Mouse (Mus musculus): ENCODE measurements around the gene Cdk8. TPM values are rescaled to one million over a fixed set of nuclear protein-coding genes. Genes with fewer than 3 reads are reported as not detected.

The Cdk8 gene
- total and polyA plus RNA-seq, 3 experiments = 28.3 to 160 (median 67.0) TPM

- Histone ChIP-seq H3K9me3 (replicated peaks) (no peaks in the 10 kb centered on the region), H3K4me1 (ENCODE audit: insufficient read depth, low read depth, low read length) (no peaks in the 10 kb centered on the region), H3K4me3 (ENCODE audit: low read depth, low read length) (no peak overlapping the region)
Measured at GRCm38 (mm10) chr5:146190501-146191269, 40.3 kb upstream of the Cdk8 start.

GRCm38 (mm10) chr5:146193360-146193759, 37.7 kb upstream of the Cdk8 start:
- ATAC-seq (ENCODE audit: extremely low read depth, insufficient number of reproducible peaks, low FRiP score, poor library complexity, severe bottlenecking) = no peak
- no peak overlapping the region for H3K4me3 ChIP-seq (ENCODE audit: low read depth, low read length)

More at GRCm38 (mm10) chr5:146190501-146191269, 40.3 kb upstream of the Cdk8 start:
- no peak for DNase-seq (ENCODE audit: low spot score)
- Histone ChIP-seq H3K36me3 (replicated peaks) (no peaks in the 10 kb centered on the region), H3K27me3 (ENCODE audit: insufficient read depth, low read length) (no peaks in the 10 kb centered on the region; the same call in 1 of the 2 replicates)
- no peak for ATAC-seq (ENCODE audit: extremely low read depth, insufficient number of reproducible peaks, low FRiP score, poor library complexity, severe bottlenecking)
- TF ChIP-seq GATA1 (IDR thresholded peaks at IDR 0.05; ENCODE audit: borderline replicate concordance, low read length) (no peak), CTCF (IDR thresholded peaks at IDR 0.05; ENCODE audit: low read depth, low read length) (no peak), POLR2AphosphoS5 (IDR thresholded peaks at IDR 0.05; ENCODE audit: insufficient replicate concordance, low read depth, low read length) (no peak)

GRCm38 (mm10) chr5:146199073-146199472, 32.0 kb upstream of the Cdk8 start:
- Histone ChIP-seq H3K27me3 (ENCODE audit: insufficient read depth, low read length) (no peaks in the 10 kb centered on the region), H3K4me3 (ENCODE audit: low read depth, low read length) (no peak overlapping the region), H3K36me3 (replicated peaks) (peaks cover 15% of the 10 kb centered on the region), H3K4me1 (ENCODE audit: insufficient read depth, low read depth, low read length) (no peaks in the 10 kb centered on the region), H3K9me3 (replicated peaks) (no peaks in the 10 kb centered on the region)
- TF ChIP-seq POLR2AphosphoS5 (IDR thresholded peaks at IDR 0.05; ENCODE audit: insufficient replicate concordance, low read depth, low read length) = no peak
- DNase-seq (ENCODE audit: low spot score) (no peak), ATAC-seq (ENCODE audit: extremely low read depth, insufficient number of reproducible peaks, low FRiP score, poor library complexity, severe bottlenecking) (no peak)

More at GRCm38 (mm10) chr5:146193360-146193759, 37.7 kb upstream of the Cdk8 start:
- no peak for DNase-seq (ENCODE audit: low spot score)
- no peaks in the 10 kb centered on the region; the same call in 1 of the 2 replicates for H3K27me3 ChIP-seq (ENCODE audit: insufficient read depth, low read length)
- H3K36me3 ChIP-seq (replicated peaks) = no peaks in the 10 kb centered on the region
- no peaks in the 10 kb centered on the region for H3K9me3 ChIP-seq (replicated peaks)
- H3K4me1 ChIP-seq (ENCODE audit: insufficient read depth, low read depth, low read length) = no peaks in the 10 kb centered on the region
- TF ChIP-seq CTCF (IDR thresholded peaks at IDR 0.05; ENCODE audit: low read depth, low read length) = no peak

- no peak for DNase-seq (ENCODE audit: low spot score)
- TF ChIP-seq CTCF (IDR thresholded peaks at IDR 0.05; ENCODE audit: low read depth, low read length) (no peak), POLR2AphosphoS5 (IDR thresholded peaks at IDR 0.05; ENCODE audit: insufficient replicate concordance, low read depth, low read length) (no peak)
- H3K9me3 ChIP-seq (replicated peaks) = no peaks in the 10 kb centered on the region
- H3K27me3 ChIP-seq (ENCODE audit: insufficient read depth, low read length) = no peaks in the 10 kb centered on the region
- ATAC-seq (ENCODE audit: extremely low read depth, insufficient number of reproducible peaks, low FRiP score, poor library complexity, severe bottlenecking) = no peak
- no peaks in the 10 kb centered on the region for H3K4me1 ChIP-seq (ENCODE audit: insufficient read depth, low read depth, low read length)
- peaks cover 20% of the 10 kb centered on the region for H3K36me3 ChIP-seq (replicated peaks)
- no peak overlapping the region for H3K4me3 ChIP-seq (ENCODE audit: low read depth, low read length)
Measured at GRCm38 (mm10) chr5:146199540-146199939, 31.5 kb upstream of the Cdk8 start.

GRCm38 (mm10) chr5:146200580-146200979, 30.4 kb upstream of the Cdk8 start:
- no peak for TF ChIP-seq CTCF (IDR thresholded peaks at IDR 0.05; ENCODE audit: low read depth, low read length)
- no peak for TF ChIP-seq POLR2AphosphoS5 (IDR thresholded peaks at IDR 0.05; ENCODE audit: insufficient replicate concordance, low read depth, low read length)
- TF ChIP-seq TAL1 (conservative IDR thresholded peaks at IDR 0.05; ENCODE audit: low read depth, low read length) = no peak
- TF ChIP-seq GATA2 (IDR thresholded peaks at IDR 0.05; ENCODE audit: borderline replicate concordance, low read depth, low read length) = no peak
- no peak for TF ChIP-seq GATA1 (IDR thresholded peaks at IDR 0.05; ENCODE audit: borderline replicate concordance, low read length)
- ATAC-seq (ENCODE audit: extremely low read depth, insufficient number of reproducible peaks, low FRiP score, poor library complexity, severe bottlenecking) = no peak
- no peak for DNase-seq (ENCODE audit: low spot score)

GRCm38 (mm10) chr5:146203921-146204320, 27.1 kb upstream of the Cdk8 start:
- DNase-seq (ENCODE audit: low spot score) (no peak), ATAC-seq (ENCODE audit: extremely low read depth, insufficient number of reproducible peaks, low FRiP score, poor library complexity, severe bottlenecking) (no peak)
- TF ChIP-seq TAL1 (conservative IDR thresholded peaks at IDR 0.05; ENCODE audit: low read depth, low read length) (no peak), CTCF (IDR thresholded peaks at IDR 0.05; ENCODE audit: low read depth, low read length) (no peak), POLR2AphosphoS5 (IDR thresholded peaks at IDR 0.05; ENCODE audit: insufficient replicate concordance, low read depth, low read length) (no peak), GATA1 (IDR thresholded peaks at IDR 0.05; ENCODE audit: borderline replicate concordance, low read length) (no peak), GATA2 (IDR thresholded peaks at IDR 0.05; ENCODE audit: borderline replicate concordance, low read depth, low read length) (no peak)
- H3K4me3 ChIP-seq (ENCODE audit: low read depth, low read length) = no peak overlapping the region
- no peaks in the 10 kb centered on the region for H3K27me3 ChIP-seq (ENCODE audit: insufficient read depth, low read length)
- no peaks in the 10 kb centered on the region for H3K4me1 ChIP-seq (ENCODE audit: insufficient read depth, low read depth, low read length)
- H3K9me3 ChIP-seq (replicated peaks) = no peaks in the 10 kb centered on the region
- peaks cover 63% of the 10 kb centered on the region for H3K36me3 ChIP-seq (replicated peaks)

More at GRCm38 (mm10) chr5:146200580-146200979, 30.4 kb upstream of the Cdk8 start:
- no peak overlapping the region for H3K4me3 ChIP-seq (ENCODE audit: low read depth, low read length)
- H3K36me3 ChIP-seq (replicated peaks) = peaks cover 30% of the 10 kb centered on the region
- H3K9me3 ChIP-seq (replicated peaks) = no peaks in the 10 kb centered on the region
- no peaks in the 10 kb centered on the region for H3K4me1 ChIP-seq (ENCODE audit: insufficient read depth, low read depth, low read length)
- no peaks in the 10 kb centered on the region for H3K27me3 ChIP-seq (ENCODE audit: insufficient read depth, low read length)

GRCm38 (mm10) chr5:146205537-146205936, 25.5 kb upstream of the Cdk8 start:
- no peak for ATAC-seq (ENCODE audit: extremely low read depth, insufficient number of reproducible peaks, low FRiP score, poor library complexity, severe bottlenecking)
- Histone ChIP-seq H3K4me3 (ENCODE audit: low read depth, low read length) (no peak overlapping the region), H3K4me1 (ENCODE audit: insufficient read depth, low read depth, low read length) (0 out of 2 replicates have a peak, but pooled peaks cover 4% of the 10 kb centered on the region), H3K36me3 (replicated peaks) (peaks cover 75% of the 10 kb centered on the region), H3K9me3 (replicated peaks) (no peaks in the 10 kb centered on the region), H3K27me3 (ENCODE audit: insufficient read depth, low read length) (no peaks in the 10 kb centered on the region)
- no peak for DNase-seq (ENCODE audit: low spot score)
- TF ChIP-seq TAL1 (conservative IDR thresholded peaks at IDR 0.05; ENCODE audit: low read depth, low read length) = no peak
- no peak for TF ChIP-seq GATA2 (IDR thresholded peaks at IDR 0.05; ENCODE audit: borderline replicate concordance, low read depth, low read length)
- no peak for TF ChIP-seq POLR2AphosphoS5 (IDR thresholded peaks at IDR 0.05; ENCODE audit: insufficient replicate concordance, low read depth, low read length)
- no peak for TF ChIP-seq GATA1 (IDR thresholded peaks at IDR 0.05; ENCODE audit: borderline replicate concordance, low read length)
- no peak for TF ChIP-seq CTCF (IDR thresholded peaks at IDR 0.05; ENCODE audit: low read depth, low read length)

All from G1E (cell line).